Mouse (Mus musculus): ENCODE measurements around the gene Atp8a1. TPM values are rescaled to one million over a fixed set of nuclear protein-coding genes. Genes with fewer than 3 reads are reported as not detected.
A peak's percentile ranks its signal among the peaks of the same experiment; 100 is the strongest.

The Atp8a1 gene
- polyA plus RNA-seq, 1 experiment from 2014 or later, result 3.3 TPM

DNA sequence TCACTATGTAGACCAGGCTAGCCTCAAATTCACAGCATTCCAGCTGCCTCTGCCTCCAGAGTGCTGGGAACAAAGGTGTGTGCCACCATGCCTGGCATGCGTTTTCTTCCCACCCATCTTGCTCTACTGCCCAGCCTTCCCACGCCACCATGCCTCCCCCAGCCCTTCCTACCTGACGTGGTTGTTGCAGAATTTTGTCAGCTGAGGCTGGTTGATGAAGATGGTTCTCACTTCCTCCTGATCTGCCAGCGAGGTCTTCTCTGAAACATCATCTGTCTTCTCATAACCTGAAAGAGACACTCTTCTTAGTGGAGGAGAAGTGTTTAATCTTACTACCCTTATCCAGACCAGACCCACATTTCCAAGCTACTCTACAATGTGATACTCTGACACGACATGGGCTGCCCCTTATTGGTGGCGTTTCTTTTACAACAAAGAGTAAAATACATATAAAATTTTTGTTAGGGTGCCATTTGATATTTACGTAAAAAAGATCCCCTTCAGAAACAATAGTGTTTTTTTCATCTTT lies 32.7 kb downstream of the Atp8a1 start:
- no peaks in the 10 kb centered on the region for H3K27me3 ChIP-seq (ENCODE audit: control insufficient read depth, insufficient read depth, low read length)
- WGBS, result 81% methylated on average over 7 of the region's 7 CpGs
- H3K27ac ChIP-seq (replicated peaks), result no peak overlapping the region
- no peaks in the 10 kb centered on the region for H3K4me1 ChIP-seq (replicated peaks; ENCODE audit: control insufficient read depth, insufficient read depth)
- ATAC-seq (ENCODE audit: low FRiP score, low TSS enrichment) (no peak), DNase-seq (ENCODE audit: low spot score) (peak; percentile 8)
- H3K9me3 ChIP-seq (ENCODE audit: control insufficient read depth, low read length), result no peaks in the 10 kb centered on the region
- no peak overlapping the region for H3K4me3 ChIP-seq (ENCODE audit: low read depth, low read length)
- no peak overlapping the region for H3K9ac ChIP-seq (ENCODE audit: low read length)
- no peaks in the 10 kb centered on the region for H3K36me3 ChIP-seq (ENCODE audit: control insufficient read depth, insufficient read depth, low read length)
- TF ChIP-seq CTCF (IDR thresholded peaks at IDR 0.05; ENCODE audit: low read depth) (no peak), EP300 (optimal IDR thresholded peaks at IDR 0.05) (no peak)
- H3K4me2 ChIP-seq (replicated peaks; ENCODE audit: low read depth), result no peak overlapping the region

DNA sequence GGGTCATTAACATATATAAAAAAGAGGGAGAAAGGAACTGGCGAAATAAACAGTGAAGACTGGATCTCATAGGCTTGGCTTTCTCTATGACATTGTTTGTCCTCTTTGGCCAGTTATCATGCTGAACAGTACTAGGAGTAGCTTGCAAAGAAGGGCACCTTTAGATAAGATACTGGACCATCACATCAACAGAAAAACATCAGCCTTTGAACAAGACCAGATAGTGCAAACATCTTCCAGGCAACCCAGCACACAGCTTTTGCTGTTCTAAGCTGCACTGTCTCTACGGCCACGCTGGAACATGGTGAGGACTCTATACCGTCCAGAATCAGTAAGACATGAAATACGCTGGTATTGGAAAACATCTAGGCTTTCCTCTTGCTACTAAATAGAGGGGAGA lies 33.9 kb downstream of the Atp8a1 start:
- Histone ChIP-seq H3K27ac (replicated peaks) (no peak overlapping the region), H3K9me3 (ENCODE audit: control insufficient read depth, low read length) (no peaks in the 10 kb centered on the region), H3K4me2 (replicated peaks; ENCODE audit: low read depth) (no peak overlapping the region), H3K27me3 (ENCODE audit: control insufficient read depth, insufficient read depth, low read length) (no peaks in the 10 kb centered on the region), H3K36me3 (ENCODE audit: control insufficient read depth, insufficient read depth, low read length) (no peaks in the 10 kb centered on the region), H3K4me3 (ENCODE audit: low read depth, low read length) (no peak overlapping the region), H3K9ac (ENCODE audit: low read length) (no peak overlapping the region), H3K4me1 (replicated peaks; ENCODE audit: control insufficient read depth, insufficient read depth) (no peaks in the 10 kb centered on the region)
- DNase-seq (ENCODE audit: low spot score) (peak; percentile 3), ATAC-seq (ENCODE audit: low FRiP score, low TSS enrichment) (no peak)
- WGBS, result 95% methylated on average over 5 of the region's 5 CpGs
- TF ChIP-seq CTCF (IDR thresholded peaks at IDR 0.05; ENCODE audit: low read depth), result no peak
- TF ChIP-seq EP300 (optimal IDR thresholded peaks at IDR 0.05), result no peak

DNA sequence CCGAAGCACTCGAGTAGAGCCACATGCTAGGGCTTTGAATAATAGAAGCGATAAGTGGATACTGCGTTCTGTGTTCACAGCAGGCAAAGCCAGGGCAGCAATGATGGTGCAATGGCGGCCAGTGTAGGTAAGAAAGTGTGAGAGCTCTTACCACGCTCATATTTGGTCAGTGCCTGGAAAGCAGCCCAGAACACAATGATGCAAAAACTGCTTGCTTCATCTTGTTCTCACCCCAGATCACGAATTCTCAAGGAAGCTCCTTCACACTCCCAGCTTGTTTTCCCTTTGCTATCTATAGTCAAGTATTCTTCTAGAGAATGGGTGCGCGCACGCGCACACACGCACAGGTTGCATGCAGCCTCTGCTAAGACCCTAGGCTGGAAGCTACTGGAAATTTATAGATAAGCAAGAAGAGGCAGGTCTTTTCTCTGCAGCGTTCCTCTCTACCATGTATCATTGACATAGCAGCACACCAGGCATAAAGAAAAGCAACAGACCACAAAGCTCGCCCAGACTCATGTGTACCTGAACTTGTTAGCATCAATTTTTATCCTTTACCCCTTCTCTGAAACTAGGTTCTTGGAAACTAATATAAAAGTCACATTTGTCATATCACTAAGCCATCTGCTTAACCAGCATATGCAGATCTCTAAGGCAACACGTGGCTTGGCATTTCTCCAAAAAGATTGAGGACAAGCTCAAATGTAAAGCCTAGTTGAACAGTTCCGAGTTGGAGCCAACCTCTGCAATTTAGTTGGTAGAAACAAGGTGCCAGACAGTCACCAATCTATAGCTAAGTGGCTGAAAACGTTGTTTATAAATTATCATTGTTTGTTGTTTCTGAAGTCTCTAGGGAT lies 44.8 kb downstream of the Atp8a1 start:
- H3K9me3 ChIP-seq (ENCODE audit: control insufficient read depth, low read length), result no peaks in the 10 kb centered on the region
- TF ChIP-seq EP300 (optimal IDR thresholded peaks at IDR 0.05) (no peak), CTCF (IDR thresholded peaks at IDR 0.05; ENCODE audit: low read depth) (no peak)
- H3K9ac ChIP-seq (ENCODE audit: low read length), result no peak overlapping the region
- no peak overlapping the region for H3K4me2 ChIP-seq (replicated peaks; ENCODE audit: low read depth)
- H3K4me1 ChIP-seq (replicated peaks; ENCODE audit: control insufficient read depth, insufficient read depth), result no peaks in the 10 kb centered on the region
- ATAC-seq (ENCODE audit: low FRiP score, low TSS enrichment), result no peak
- H3K4me3 ChIP-seq (ENCODE audit: low read depth, low read length), result no peak overlapping the region
- no peaks in the 10 kb centered on the region for H3K36me3 ChIP-seq (ENCODE audit: control insufficient read depth, insufficient read depth, low read length)
- 71% methylated on average over 17 of the region's 17 CpGs for WGBS
- no peaks in the 10 kb centered on the region for H3K27me3 ChIP-seq (ENCODE audit: control insufficient read depth, insufficient read depth, low read length)
- DNase-seq (ENCODE audit: low spot score), result no peak
- H3K27ac ChIP-seq (replicated peaks), result no peak overlapping the region

DNA sequence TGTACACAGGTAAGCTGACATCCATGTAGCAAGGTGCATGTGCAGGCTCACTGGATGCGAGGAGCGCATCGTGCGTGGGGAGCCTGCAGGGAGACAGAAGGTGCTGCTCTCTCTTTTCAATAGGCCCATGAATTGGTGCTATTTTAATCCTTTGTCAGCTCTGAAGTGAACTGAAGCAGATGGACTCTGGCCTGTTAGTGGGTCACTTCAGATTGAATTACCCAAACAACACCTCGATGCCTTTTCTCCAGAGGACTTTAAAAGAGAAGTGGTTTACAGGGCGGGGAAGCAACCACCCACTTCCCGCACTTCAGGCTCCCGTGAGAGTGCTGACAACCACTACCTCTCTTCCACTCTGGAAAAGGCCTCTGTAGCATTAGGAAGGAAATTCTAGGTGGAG lies 46.4 kb downstream of the Atp8a1 start:
- no peaks in the 10 kb centered on the region for H3K36me3 ChIP-seq (ENCODE audit: control insufficient read depth, insufficient read depth, low read length)
- no peak overlapping the region for H3K27ac ChIP-seq (replicated peaks)
- WGBS, result 73% methylated on average over 8 of the region's 8 CpGs
- H3K9me3 ChIP-seq (ENCODE audit: control insufficient read depth, low read length), result no peaks in the 10 kb centered on the region
- DNase-seq (ENCODE audit: low spot score) (no peak), ATAC-seq (ENCODE audit: low FRiP score, low TSS enrichment) (no peak)
- H3K4me2 ChIP-seq (replicated peaks; ENCODE audit: low read depth), result no peak overlapping the region
- TF ChIP-seq CTCF (IDR thresholded peaks at IDR 0.05; ENCODE audit: low read depth) (no peak), EP300 (optimal IDR thresholded peaks at IDR 0.05) (no peak)
- no peaks in the 10 kb centered on the region for H3K4me1 ChIP-seq (replicated peaks; ENCODE audit: control insufficient read depth, insufficient read depth)
- no peak overlapping the region for H3K9ac ChIP-seq (ENCODE audit: low read length)
- no peaks in the 10 kb centered on the region for H3K27me3 ChIP-seq (ENCODE audit: control insufficient read depth, insufficient read depth, low read length)
- H3K4me3 ChIP-seq (ENCODE audit: low read depth, low read length), result no peak overlapping the region

DNA sequence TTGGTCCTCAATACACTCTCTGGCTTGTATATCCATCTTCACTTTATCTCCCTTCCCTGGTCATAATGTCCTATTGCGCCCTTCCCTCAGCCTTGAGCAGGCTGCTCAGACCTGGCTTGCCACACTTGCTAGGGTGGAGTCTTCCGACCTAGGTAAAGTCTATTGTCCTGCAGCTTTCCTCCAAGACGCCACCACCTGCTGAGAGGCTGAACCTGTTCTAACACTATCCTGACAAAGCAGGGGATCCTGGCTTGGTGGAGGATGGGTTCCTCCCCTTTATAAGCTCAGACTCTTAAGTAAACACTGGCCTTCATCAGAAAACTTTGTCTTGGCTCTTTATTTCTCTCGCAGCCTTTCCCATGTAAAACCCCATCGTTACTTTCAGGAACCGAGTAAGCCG lies 47.4 kb downstream of the Atp8a1 start:
- Histone ChIP-seq H3K27ac (replicated peaks) (no peak overlapping the region), H3K36me3 (ENCODE audit: control insufficient read depth, insufficient read depth, low read length) (no peaks in the 10 kb centered on the region), H3K4me2 (replicated peaks; ENCODE audit: low read depth) (no peak overlapping the region), H3K9ac (ENCODE audit: low read length) (no peak overlapping the region), H3K27me3 (ENCODE audit: control insufficient read depth, insufficient read depth, low read length) (no peaks in the 10 kb centered on the region), H3K4me1 (replicated peaks; ENCODE audit: control insufficient read depth, insufficient read depth) (no peaks in the 10 kb centered on the region), H3K4me3 (ENCODE audit: low read depth, low read length) (no peak overlapping the region), H3K9me3 (ENCODE audit: control insufficient read depth, low read length) (no peaks in the 10 kb centered on the region)
- ATAC-seq (ENCODE audit: low FRiP score, low TSS enrichment), result no peak
- WGBS, result 73% methylated on average over 7 of the region's 7 CpGs
- DNase-seq (ENCODE audit: low spot score), result no peak
- no peak for TF ChIP-seq EP300 (optimal IDR thresholded peaks at IDR 0.05)
- TF ChIP-seq CTCF (IDR thresholded peaks at IDR 0.05; ENCODE audit: low read depth), result no peak

DNA sequence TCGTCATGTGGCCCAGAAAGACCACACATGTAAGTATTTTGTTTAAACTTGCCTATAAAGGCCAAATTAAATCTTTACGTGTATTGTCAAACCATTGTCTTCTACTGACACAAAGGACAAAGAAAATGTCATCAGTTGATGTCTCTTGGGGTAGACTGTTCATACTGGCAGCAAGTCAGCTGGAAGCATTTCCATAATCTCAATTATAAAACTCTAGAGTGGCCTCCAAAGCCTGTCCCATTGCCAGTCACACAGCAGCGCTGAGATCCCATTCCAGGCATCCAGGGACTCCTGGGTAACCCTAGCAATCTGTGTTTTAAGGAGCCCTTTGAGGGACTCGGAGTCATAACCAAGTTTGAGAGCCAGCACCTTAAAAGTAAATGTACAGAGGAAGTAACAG lies 48.9 kb downstream of the Atp8a1 start:
- no peaks in the 10 kb centered on the region for H3K27me3 ChIP-seq (ENCODE audit: control insufficient read depth, insufficient read depth, low read length)
- 82% methylated on average over 4 of the region's 4 CpGs for WGBS
- no peak overlapping the region for H3K4me3 ChIP-seq (ENCODE audit: low read depth, low read length)
- TF ChIP-seq EP300 (optimal IDR thresholded peaks at IDR 0.05) (no peak), CTCF (IDR thresholded peaks at IDR 0.05; ENCODE audit: low read depth) (no peak)
- H3K4me2 ChIP-seq (replicated peaks; ENCODE audit: low read depth), result no peak overlapping the region
- no peaks in the 10 kb centered on the region for H3K36me3 ChIP-seq (ENCODE audit: control insufficient read depth, insufficient read depth, low read length)
- H3K9me3 ChIP-seq (ENCODE audit: control insufficient read depth, low read length), result no peaks in the 10 kb centered on the region
- H3K4me1 ChIP-seq (replicated peaks; ENCODE audit: control insufficient read depth, insufficient read depth), result no peaks in the 10 kb centered on the region
- no peak overlapping the region for H3K9ac ChIP-seq (ENCODE audit: low read length)
- no peak overlapping the region for H3K27ac ChIP-seq (replicated peaks)
- DNase-seq (ENCODE audit: low spot score), result no peak
- ATAC-seq (ENCODE audit: low FRiP score, low TSS enrichment), result no peak
